Mouse (Mus musculus): ENCODE results near the gene Crybg2. TPM values are rescaled to one million over a fixed set of nuclear protein-coding genes. Genes with fewer than 3 reads are reported as not detected.

Crybg2 gene
- polyA plus RNA-seq, 1 experiment = 92.5 TPM

GRCm38 (mm10) chr4:134096120-134096519 lies 35.5 kb downstream of the Crybg2 start:
- no peak for TF ChIP-seq CTCF (IDR thresholded peaks at IDR 0.05; ENCODE audit: extremely low read depth, insufficient read length, insufficient replicate concordance, low read depth, low read length)
- TF ChIP-seq POLR2A (IDR thresholded peaks at IDR 0.05; ENCODE audit: low read depth, low read length) = no peak
- peak overlapping the region; percentile 75; the same call in 1 of the 2 replicates for H3K27ac ChIP-seq (ENCODE audit: insufficient read depth, low read depth, low read length)
- H3K36me3 ChIP-seq (ENCODE audit: control insufficient read depth, insufficient read depth, low read length) = peaks cover 13% of the 10 kb centered on the region
- no peaks in the 10 kb centered on the region for H3K27me3 ChIP-seq (ENCODE audit: control insufficient read depth, insufficient read depth, low read length)
- no peak overlapping the region for H3K4me3 ChIP-seq (ENCODE audit: low read depth, low read length)
- 82% methylated on average over 3 of the region's 3 CpGs for WGBS
- H3K4me1 ChIP-seq (ENCODE audit: control insufficient read depth, insufficient read depth, insufficient read length, low read length) = peaks cover 3% of the 10 kb centered on the region; the same call in 1 of the 2 replicates

- Histone ChIP-seq H3K4me1 (ENCODE audit: control insufficient read depth, insufficient read depth, insufficient read length, low read length) (peaks cover 3% of the 10 kb centered on the region; the same call in 1 of the 2 replicates), H3K27me3 (ENCODE audit: control insufficient read depth, insufficient read depth, low read length) (no peaks in the 10 kb centered on the region), H3K36me3 (ENCODE audit: control insufficient read depth, insufficient read depth, low read length) (peaks cover 9% of the 10 kb centered on the region), H3K27ac (ENCODE audit: insufficient read depth, low read depth, low read length) (peak overlapping the region; percentile 75), H3K4me3 (ENCODE audit: low read depth, low read length) (no peak overlapping the region)
- WGBS = 38% methylated on average over 5 of the region's 5 CpGs
- no peak for TF ChIP-seq CTCF (IDR thresholded peaks at IDR 0.05; ENCODE audit: extremely low read depth, insufficient read length, insufficient replicate concordance, low read depth, low read length)
- no peak for TF ChIP-seq POLR2A (IDR thresholded peaks at IDR 0.05; ENCODE audit: low read depth, low read length)
Observed at GRCm38 (mm10) chr4:134097015-134097608, 36.5 kb downstream of the Crybg2 start.

GRCm38 (mm10) chr4:134098628-134099027 lies 38.0 kb downstream of the Crybg2 start:
- no peak for TF ChIP-seq CTCF (IDR thresholded peaks at IDR 0.05; ENCODE audit: extremely low read depth, insufficient read length, insufficient replicate concordance, low read depth, low read length)
- no peak for TF ChIP-seq POLR2A (IDR thresholded peaks at IDR 0.05; ENCODE audit: low read depth, low read length)
- Histone ChIP-seq H3K4me3 (ENCODE audit: low read depth, low read length) (no peak overlapping the region), H3K27me3 (ENCODE audit: control insufficient read depth, insufficient read depth, low read length) (no peaks in the 10 kb centered on the region), H3K4me1 (ENCODE audit: control insufficient read depth, insufficient read depth, insufficient read length, low read length) (peaks cover 6% of the 10 kb centered on the region; the same call in 1 of the 2 replicates), H3K27ac (ENCODE audit: insufficient read depth, low read depth, low read length) (peak overlapping the region; percentile 88), H3K36me3 (ENCODE audit: control insufficient read depth, insufficient read depth, low read length) (no peaks in the 10 kb centered on the region)
- WGBS = 49% methylated on average over 8 of the region's 8 CpGs

DNA sequence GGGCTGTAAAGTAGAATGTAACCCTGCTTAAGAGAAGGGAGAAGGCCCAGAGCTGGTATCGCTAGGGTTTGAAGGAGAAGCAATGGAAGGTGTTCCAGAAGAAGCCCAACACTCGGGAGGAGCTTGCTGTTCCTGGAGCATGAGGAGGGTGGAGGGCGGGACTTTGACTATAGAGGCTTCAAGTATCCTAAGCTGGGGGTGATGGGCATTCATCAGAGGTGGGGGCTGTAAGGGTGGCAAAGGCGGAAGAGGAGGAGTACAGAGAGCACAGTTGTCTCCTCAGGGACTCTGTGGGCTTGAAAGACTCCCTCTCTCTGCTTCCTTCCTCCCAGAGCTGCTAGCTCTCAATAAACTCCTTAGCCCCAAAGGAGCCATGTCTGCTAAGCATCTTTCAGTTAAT lies 39.6 kb downstream of the Crybg2 start:
- 80% methylated on average over 4 of the region's 4 CpGs for WGBS
- Histone ChIP-seq H3K4me3 (ENCODE audit: low read depth, low read length) (no peak overlapping the region), H3K27me3 (ENCODE audit: control insufficient read depth, insufficient read depth, low read length) (no peaks in the 10 kb centered on the region), H3K4me1 (ENCODE audit: control insufficient read depth, insufficient read depth, insufficient read length, low read length) (peaks cover 6% of the 10 kb centered on the region; the same call in 1 of the 2 replicates), H3K27ac (ENCODE audit: insufficient read depth, low read depth, low read length) (no peak overlapping the region), H3K36me3 (ENCODE audit: control insufficient read depth, insufficient read depth, low read length) (no peaks in the 10 kb centered on the region)
- TF ChIP-seq POLR2A (IDR thresholded peaks at IDR 0.05; ENCODE audit: low read depth, low read length) (no peak), CTCF (IDR thresholded peaks at IDR 0.05; ENCODE audit: extremely low read depth, insufficient read length, insufficient replicate concordance, low read depth, low read length) (no peak)

DNA sequence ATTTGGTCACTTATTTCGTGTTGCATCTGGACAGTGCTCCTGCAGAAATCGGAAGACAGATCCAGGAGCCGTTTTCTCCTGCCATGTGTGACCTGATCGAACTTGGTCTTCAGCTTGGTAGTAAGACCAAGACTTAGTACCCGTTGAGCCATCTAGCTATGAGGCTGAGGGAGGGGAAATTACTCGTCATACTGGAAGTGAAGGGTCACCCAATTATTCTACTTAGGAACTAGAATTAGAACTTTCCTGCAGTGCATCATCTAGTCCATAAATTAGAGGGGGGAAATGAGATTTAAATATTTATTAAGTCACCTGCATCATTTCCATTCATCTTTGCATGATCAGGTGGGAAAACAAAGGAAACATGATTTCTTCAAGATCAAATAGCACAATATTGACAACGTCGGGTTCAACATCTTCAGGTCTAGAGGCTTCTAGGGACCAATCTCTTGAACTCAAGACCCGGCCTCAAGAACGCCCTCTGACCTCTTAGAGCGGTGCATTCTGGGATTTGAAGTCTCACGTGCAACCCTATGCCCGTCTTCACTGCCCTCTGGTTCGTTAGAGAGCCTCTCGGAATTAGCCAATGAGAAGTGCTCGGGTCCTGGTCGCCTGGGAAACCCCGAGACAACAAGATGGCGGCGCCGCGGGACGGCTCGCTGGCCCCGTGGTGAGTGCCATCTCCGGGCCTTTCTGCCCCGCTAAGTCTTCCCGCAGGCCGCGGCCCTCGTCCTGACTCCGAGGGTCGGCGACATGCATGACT lies 41.5 kb downstream of the Crybg2 start, which contains the start of gene Ubxn11:
Gene Ubxn11, plus strand, starts transcription at position 592 of the 763 bp plus-strand sequence.
- WGBS = 17% methylated on average over 34 of the region's 34 CpGs
- no peak for TF ChIP-seq CTCF (IDR thresholded peaks at IDR 0.05; ENCODE audit: extremely low read depth, insufficient read length, insufficient replicate concordance, low read depth, low read length)
- no peak for TF ChIP-seq POLR2A (IDR thresholded peaks at IDR 0.05; ENCODE audit: low read depth, low read length)

DNA sequence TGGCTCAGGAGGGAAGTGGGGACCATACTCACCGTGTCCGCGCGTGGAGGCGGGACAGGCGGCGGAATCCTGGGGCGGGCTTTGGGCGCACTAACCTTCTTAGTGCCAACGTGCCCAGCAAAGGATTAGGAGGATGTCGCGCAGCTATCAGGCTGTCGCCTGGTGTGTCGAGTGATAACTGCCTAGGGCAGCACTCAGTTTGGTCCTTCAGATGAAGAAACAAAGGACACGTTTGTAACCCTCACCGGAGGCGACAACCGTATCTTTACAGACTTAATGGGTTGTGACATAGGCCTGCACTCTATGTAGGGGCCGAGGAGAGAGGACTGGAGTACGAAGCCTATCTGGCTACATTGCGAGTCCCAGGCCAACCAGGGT lies 42.1 kb downstream of the Crybg2 start:
- TF ChIP-seq POLR2A (IDR thresholded peaks at IDR 0.05; ENCODE audit: low read depth, low read length) (no peak), CTCF (IDR thresholded peaks at IDR 0.05; ENCODE audit: extremely low read depth, insufficient read length, insufficient replicate concordance, low read depth, low read length) (no peak)
- peaks cover 3% of the 10 kb centered on the region; the same call in 1 of the 2 replicates for H3K4me1 ChIP-seq (ENCODE audit: control insufficient read depth, insufficient read depth, insufficient read length, low read length)
- H3K27ac ChIP-seq (ENCODE audit: insufficient read depth, low read depth, low read length) = no peak overlapping the region
- H3K4me3 ChIP-seq (ENCODE audit: low read depth, low read length) = peak overlapping the region; percentile 83
- WGBS = 9% methylated on average over 21 of the region's 21 CpGs
- no peaks in the 10 kb centered on the region for H3K27me3 ChIP-seq (ENCODE audit: control insufficient read depth, insufficient read depth, low read length)
- no peaks in the 10 kb centered on the region for H3K36me3 ChIP-seq (ENCODE audit: control insufficient read depth, insufficient read depth, low read length)

More for the DNA sequence above, 41.5 kb downstream of the Crybg2 start, which contains the start of gene Ubxn11:
- peak within 1 kb of the TSS; percentile 83 for H3K4me3 ChIP-seq (ENCODE audit: low read depth, low read length)
- H3K36me3 ChIP-seq (ENCODE audit: control insufficient read depth, insufficient read depth, low read length) = no peaks in the 10 kb centered on the region
- peaks cover 5% of the 10 kb centered on the region; the same call in 1 of the 2 replicates for H3K4me1 ChIP-seq (ENCODE audit: control insufficient read depth, insufficient read depth, insufficient read length, low read length)
- no peaks in the 10 kb centered on the region for H3K27me3 ChIP-seq (ENCODE audit: control insufficient read depth, insufficient read depth, low read length)
- H3K27ac ChIP-seq (ENCODE audit: insufficient read depth, low read depth, low read length) = no peak within 1 kb of the TSS

DNA sequence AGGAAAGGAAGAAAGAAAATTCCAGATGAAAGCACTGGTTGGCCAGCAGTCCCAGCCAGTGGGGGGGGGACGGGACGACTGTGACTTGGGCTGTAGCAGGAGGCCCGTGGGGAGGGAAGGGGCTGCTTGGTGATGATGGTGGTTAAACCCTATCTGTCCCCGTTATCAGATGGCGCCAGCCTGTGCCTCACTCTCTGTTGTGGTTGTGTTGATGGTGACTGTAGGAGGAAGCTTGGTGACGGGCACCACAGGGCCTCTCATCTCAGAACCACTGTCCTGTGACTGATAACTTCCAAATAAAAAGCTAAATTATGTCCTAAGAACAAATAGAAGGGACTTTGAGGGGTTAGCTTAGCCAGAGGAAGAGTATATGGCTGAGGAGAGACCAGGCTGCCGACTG lies 45.5 kb downstream of the Crybg2 start:
- 65% methylated on average over 7 of the region's 7 CpGs for WGBS
- Histone ChIP-seq H3K4me3 (ENCODE audit: low read depth, low read length) (no peak overlapping the region), H3K4me1 (ENCODE audit: control insufficient read depth, insufficient read depth, insufficient read length, low read length) (peaks cover 3% of the 10 kb centered on the region), H3K36me3 (ENCODE audit: control insufficient read depth, insufficient read depth, low read length) (no peaks in the 10 kb centered on the region), H3K27ac (ENCODE audit: insufficient read depth, low read depth, low read length) (no peak overlapping the region), H3K27me3 (ENCODE audit: control insufficient read depth, insufficient read depth, low read length) (no peaks in the 10 kb centered on the region)
- TF ChIP-seq CTCF (IDR thresholded peaks at IDR 0.05; ENCODE audit: extremely low read depth, insufficient read length, insufficient replicate concordance, low read depth, low read length) (no peak), POLR2A (IDR thresholded peaks at IDR 0.05; ENCODE audit: low read depth, low read length) (no peak)
